Mouse (Mus musculus): ENCODE results near the gene Sh3pxd2b.

Gene Sh3pxd2b

GRCm38 (mm10) chr11:32454800-32455506, 107.3 kb downstream of the Sh3pxd2b start, which contains the start of gene Ubtd2:
Ubtd2 (plus strand) TSS chr11:32455370.
- in situ Hi-C loops (cut with MboI; ENCODE audit: low pct_unique_long_range_greater_than_20kb in 1 of 2, low sequenced_read_pairs in 2 of 2, unreplicated experiment in 1 of 2), result no loop called here

- in situ Hi-C loops (cut with MboI; ENCODE audit: low pct_unique_long_range_greater_than_20kb in 1 of 2, low sequenced_read_pairs in 2 of 2, unreplicated experiment in 1 of 2), result no loop called here
Measured at GRCm38 (mm10) chr11:32455507-32456141, 108.0 kb downstream of the Sh3pxd2b start.

GRCm38 (mm10) chr11:32456356-32456755, 108.7 kb downstream of the Sh3pxd2b start:
- in situ Hi-C loops (cut with MboI; ENCODE audit: low pct_unique_long_range_greater_than_20kb in 1 of 2, low sequenced_read_pairs in 2 of 2, unreplicated experiment in 1 of 2), result no loop called here

- in situ Hi-C loops (cut with MboI; ENCODE audit: low pct_unique_long_range_greater_than_20kb in 1 of 2, low sequenced_read_pairs in 2 of 2, unreplicated experiment in 1 of 2), result no loop called here
Measured at GRCm38 (mm10) chr11:32464282-32464681, 116.7 kb downstream of the Sh3pxd2b start.

GRCm38 (mm10) chr11:32471925-32472324, 124.3 kb downstream of the Sh3pxd2b start:
- in situ Hi-C loops (cut with MboI; ENCODE audit: low pct_unique_long_range_greater_than_20kb in 1 of 2, low sequenced_read_pairs in 2 of 2, unreplicated experiment in 1 of 2), result no loop called here

- in situ Hi-C loops (cut with MboI; ENCODE audit: low pct_unique_long_range_greater_than_20kb in 1 of 2, low sequenced_read_pairs in 2 of 2, unreplicated experiment in 1 of 2), result no loop called here
Measured at GRCm38 (mm10) chr11:32474725-32475124, 127.1 kb downstream of the Sh3pxd2b start.

- in situ Hi-C loops (cut with MboI; ENCODE audit: low pct_unique_long_range_greater_than_20kb in 1 of 2, low sequenced_read_pairs in 2 of 2, unreplicated experiment in 1 of 2), result no loop called here
Measured at GRCm38 (mm10) chr11:32475487-32476236, 128.0 kb downstream of the Sh3pxd2b start.
